Mouse (Mus musculus): Measurements from ENCODE around the gene Lrch4.

The Lrch4 gene

GRCm38 (mm10) chr5:137628498-137629305 lies at the start of gene Lrch4, which contains the start of the genes Fbxo24 and Gm20605:
TSS of gene Lrch4 (plus strand) at chr5:137629121.
TSS of gene Fbxo24 (minus strand) at chr5:137629002.
TSS of gene Gm20605 (plus strand) at chr5:137629175.
- DNase-seq (ENCODE audit: low spot score in 2 of 2) = peak; percentile 100

- DNase-seq (ENCODE audit: low spot score in 2 of 2) = no peak
These were observed 48.7 kb upstream of the Lrch4 start for GRCm38 (mm10) chr5:137580246-137580645.

- DNase-seq (ENCODE audit: low spot score in 2 of 2) = no peak
These were observed 46.2 kb upstream of the Lrch4 start for GRCm38 (mm10) chr5:137582702-137583101.

- DNase-seq (ENCODE audit: low spot score in 2 of 2) = peak; percentile 16 to 29
These were observed 45.2 kb upstream of the Lrch4 start for GRCm38 (mm10) chr5:137583670-137584169.

- peak; percentile 29 to 34 for DNase-seq (ENCODE audit: low spot score in 2 of 2)
These were observed 43.9 kb upstream of the Lrch4 start for GRCm38 (mm10) chr5:137584976-137585375.

- no peak for DNase-seq (ENCODE audit: low spot score in 2 of 2)
These were observed 38.4 kb upstream of the Lrch4 start for GRCm38 (mm10) chr5:137590507-137590906.

DNA sequence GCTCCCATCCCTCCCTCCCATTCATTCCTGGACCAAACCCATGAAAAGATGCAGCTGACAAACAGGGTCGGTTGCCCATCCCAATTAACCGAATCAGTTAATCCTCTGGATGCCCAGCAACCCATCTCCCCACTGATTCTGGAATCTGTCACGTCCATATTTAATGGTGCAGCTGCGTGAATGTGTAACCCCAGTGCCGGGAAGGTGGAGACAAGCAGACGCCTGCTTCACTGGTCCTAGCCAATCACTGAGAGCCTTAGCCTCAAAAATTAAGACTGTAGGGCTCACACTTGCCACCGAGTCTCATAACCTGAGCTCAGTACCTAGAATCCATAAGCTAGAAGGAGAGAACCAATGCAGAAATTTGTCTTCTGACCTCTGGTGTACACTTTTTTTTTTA lies 33.0 kb upstream of the Lrch4 start:
- no peak for DNase-seq (ENCODE audit: low spot score in 2 of 2)

DNA sequence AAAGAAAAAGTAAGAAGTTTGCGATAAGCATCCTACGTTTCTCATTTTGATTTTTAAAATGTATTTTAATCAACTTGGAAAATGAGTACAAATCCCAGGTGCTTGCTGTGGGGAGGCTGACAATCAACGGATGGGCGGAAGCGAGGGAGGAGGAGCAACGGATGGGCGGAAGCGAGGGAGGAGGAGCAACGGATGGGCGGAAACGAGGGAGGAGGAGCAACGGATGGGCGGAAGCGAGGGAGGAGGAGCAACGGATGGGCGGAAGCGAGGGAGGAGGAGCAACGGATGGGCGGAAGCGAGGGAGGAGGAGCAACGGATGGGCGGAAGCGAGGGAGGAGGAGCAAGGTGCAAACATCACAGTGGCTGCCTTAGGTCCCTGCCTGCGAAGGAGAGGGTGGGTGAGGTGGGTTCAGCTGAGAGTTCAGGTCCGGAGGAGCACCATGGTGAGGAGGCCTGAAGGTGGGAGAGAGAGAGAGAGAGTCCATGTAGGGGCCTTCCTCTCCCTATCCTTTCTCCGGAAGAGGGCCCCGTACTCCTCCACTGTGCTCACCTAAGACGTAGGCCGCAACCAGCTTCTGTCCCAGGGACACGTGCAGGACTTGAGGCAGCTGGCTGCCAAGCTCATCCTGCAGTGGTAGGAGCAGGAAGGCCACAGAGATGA lies 32.2 kb upstream of the Lrch4 start:
- no peak for DNase-seq (ENCODE audit: low spot score in 2 of 2)

GRCm38 (mm10) chr5:137597625-137598024 lies 31.3 kb upstream of the Lrch4 start:
- DNase-seq (ENCODE audit: low spot score in 2 of 2) = no peak

GRCm38 (mm10) chr5:137598100-137598826 lies 30.7 kb upstream of the Lrch4 start:
- no peak for DNase-seq (ENCODE audit: low spot score in 2 of 2)

- no peak for DNase-seq (ENCODE audit: low spot score in 2 of 2)
These were observed 29.3 kb upstream of the Lrch4 start for GRCm38 (mm10) chr5:137599600-137599999.

DNA sequence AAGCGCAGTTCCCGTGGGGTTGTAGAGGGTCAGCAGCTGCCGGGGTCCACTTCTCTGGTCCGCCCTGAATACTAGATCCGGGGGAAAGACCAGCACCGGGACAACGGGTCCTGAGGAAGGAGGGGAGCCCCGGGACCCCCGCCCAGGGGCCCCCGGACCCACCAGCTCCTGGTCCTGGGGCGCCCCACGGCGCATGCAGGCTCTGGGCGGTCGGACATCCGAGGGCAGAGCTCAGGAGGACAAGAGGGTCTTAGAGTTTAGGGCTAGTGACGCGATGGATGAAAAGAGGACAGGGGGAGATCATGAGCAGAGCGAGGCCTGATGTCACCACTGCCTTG lies 28.7 kb upstream of the Lrch4 start:
- no peak for DNase-seq (ENCODE audit: low spot score in 2 of 2)

GRCm38 (mm10) chr5:137600619-137601364 lies 28.1 kb upstream of the Lrch4 start, which contains the start of gene Mospd3:
TSS of gene Mospd3 (minus strand) at chr5:137601058.
- peak; percentile 91 to 94 for DNase-seq (ENCODE audit: low spot score in 2 of 2)

- no peak for DNase-seq (ENCODE audit: low spot score in 2 of 2)
These were observed 27.6 kb upstream of the Lrch4 start for GRCm38 (mm10) chr5:137601365-137601729.

- no peak for DNase-seq (ENCODE audit: low spot score in 2 of 2)
These were observed 20.9 kb upstream of the Lrch4 start for GRCm38 (mm10) chr5:137607860-137608653.

DNA sequence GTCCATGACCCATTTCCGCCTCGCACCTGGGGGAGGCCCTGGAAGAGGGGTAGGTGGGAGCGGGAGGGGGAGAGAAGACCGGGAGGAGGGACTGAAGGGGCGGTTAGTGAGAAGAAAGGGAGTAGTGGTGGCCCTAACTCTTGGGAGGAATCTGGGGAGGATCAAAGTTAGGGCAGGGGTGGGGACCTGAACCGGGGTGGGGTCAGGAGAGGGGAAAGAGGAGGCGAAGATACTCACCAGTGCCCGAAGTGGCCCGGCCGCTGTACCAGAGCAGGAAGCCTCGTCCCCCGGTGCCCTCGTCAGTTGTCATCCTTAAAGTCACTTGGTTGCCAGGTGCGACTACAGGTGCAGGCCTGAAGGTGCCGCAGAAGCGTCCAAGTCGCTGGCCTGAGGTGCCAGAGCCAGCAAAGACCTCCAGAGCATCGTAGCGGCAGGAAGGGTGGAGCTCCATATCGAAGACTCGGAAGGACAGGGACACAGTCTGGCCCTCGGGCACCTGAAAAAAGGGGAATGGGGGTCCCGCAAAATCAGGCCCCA lies 20.2 kb upstream of the Lrch4 start:
- no peak for DNase-seq (ENCODE audit: low spot score in 2 of 2)

GRCm38 (mm10) chr5:137609292-137609691 lies 19.6 kb upstream of the Lrch4 start:
- no peak for DNase-seq (ENCODE audit: low spot score in 2 of 2)

GRCm38 (mm10) chr5:137610056-137610455 lies 18.9 kb upstream of the Lrch4 start:
- no peak for DNase-seq (ENCODE audit: low spot score in 2 of 2)

GRCm38 (mm10) chr5:137610548-137611244 lies 18.2 kb upstream of the Lrch4 start:
- DNase-seq (ENCODE audit: low spot score in 2 of 2) = no peak

GRCm38 (mm10) chr5:137611245-137611602 lies 17.7 kb upstream of the Lrch4 start:
- DNase-seq (ENCODE audit: low spot score in 2 of 2) = no peak
